Mouse (Mus musculus) embryonic facial prominence, embryonic 15.5 days (tissue): ENCODE results near the gene Ccdc153. TPM values are rescaled to one million over a fixed set of nuclear protein-coding genes. Genes with fewer than 3 reads are reported as not detected.

ENCODE experiments used
- ATAC-seq: fragments of 200-750 bp; cut with Nextera tagmentation; 2 replicates; pipeline ENCODE4 v1.8.0; 2017; ENCODE audit warnings: low read depth, moderate TSS enrichment; ENCODE audit not compliant: insufficient number of reproducible peaks, low FRiP score, low TSS enrichment
- H3K27ac ChIP-seq: fragments of 300-500 bp; sonication (generic); replicated peaks from 2 replicates; pipeline ENCODE4 v1.5.1; 2015; ENCODE audit warnings: mild to moderate bottlenecking, inconsistent platforms
- H3K27me3 ChIP-seq: fragments of 300-500 bp; sonication (generic); 2 replicates; pipeline ENCODE4 v1.6.1; 2015; ENCODE audit warnings: inconsistent platforms
- H3K36me3 ChIP-seq: fragments of 300-500 bp; sonication (generic); 2 replicates; pipeline ENCODE4 v1.6.1; 2015; ENCODE audit warnings: mild to moderate bottlenecking, inconsistent platforms
- H3K4me1 ChIP-seq: fragments of 300-500 bp; sonication (generic); 2 replicates; pipeline ENCODE4 v1.6.1; 2015; ENCODE audit warnings: inconsistent platforms
- H3K4me2 ChIP-seq: fragments of 300-500 bp; sonication (generic); replicated peaks from 2 replicates; pipeline ENCODE4 v1.6.1; 2015; ENCODE audit warnings: mild to moderate bottlenecking, inconsistent platforms
- H3K4me3 ChIP-seq: fragments of 300-500 bp; sonication (generic); replicated peaks from 2 replicates; pipeline ENCODE4 v1.5.1; 2015; ENCODE audit warnings: mild to moderate bottlenecking, inconsistent platforms
- H3K9ac ChIP-seq: fragments of 300-500 bp; sonication (generic); 2 replicates; pipeline ENCODE4 v1.6.1; 2015; ENCODE audit warnings: inconsistent platforms
- H3K9me3 ChIP-seq: fragments of 300-500 bp; sonication (generic); replicated peaks from 2 replicates; pipeline ENCODE4 v1.6.1; 2016; ENCODE audit warnings: inconsistent platforms
- WGBS: fragments of 180-500 bp; shearing (Covaris S2); methylation state at CpG from one replicate; pipeline ENCODE4 v1.1.7; 2015; 5-methylcytosine and 5-hydroxymethylcytosine counted together
- polyA plus RNA-seq: library from polyadenylated mRNA; unstranded; fragments of >200 nt; fragmentation: Nextera tagmentation; extraction: Ambion mirVana; gene quantifications from 2 replicates; pipeline ENCODE4 v1.2.1, GENCODE M21; 2015

Gene Ccdc153
- polyA plus RNA-seq, 1 experiment from 2014 or later: 23.5 TPM

DNA sequence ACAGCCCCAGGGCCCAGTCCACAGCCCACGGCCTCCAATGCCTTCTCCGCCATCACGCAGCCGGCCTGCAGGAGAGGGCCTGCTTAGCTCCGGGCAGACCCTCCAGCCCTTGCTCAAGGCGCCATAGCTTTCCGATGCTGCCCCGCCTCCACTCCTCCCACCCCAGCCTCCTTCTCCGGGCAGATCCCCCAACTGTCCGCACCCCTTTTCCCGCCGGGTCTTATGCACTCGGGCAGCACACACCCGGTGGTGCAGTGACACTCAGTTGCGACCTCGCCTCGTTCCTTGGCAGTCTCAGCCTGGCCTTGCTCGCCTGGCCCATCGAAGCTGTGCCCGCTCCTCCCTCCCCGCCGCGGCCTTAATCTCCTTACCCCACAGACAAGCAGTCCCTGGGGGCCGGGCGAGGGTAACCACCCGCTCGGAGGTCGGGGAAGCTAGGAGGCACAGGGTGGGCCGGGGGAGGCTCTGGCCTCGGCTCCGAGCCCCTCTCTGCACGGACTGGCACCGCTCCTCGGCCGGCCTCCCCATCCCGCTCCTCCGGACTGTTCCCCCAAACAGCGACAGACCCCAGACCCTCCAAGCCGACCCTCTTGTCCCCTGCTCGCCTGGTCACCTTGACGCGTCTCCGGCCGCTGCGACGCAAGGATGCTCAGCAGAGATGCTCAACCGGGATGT, 47.1 kb downstream of the Ccdc153 start:
- H3K27me3 ChIP-seq: peaks cover 23% of the 10 kb centered on the region
- peak overlapping the region; percentile 93 for H3K4me2 ChIP-seq
- H3K36me3 ChIP-seq: peaks cover 19% of the 10 kb centered on the region
- no peaks in the 10 kb centered on the region for H3K9me3 ChIP-seq
- peak; percentile 46; the same call in 1 of the 2 replicates for ATAC-seq
- peak overlapping the region; percentile 65 for H3K9ac ChIP-seq
- H3K4me3 ChIP-seq: peak overlapping the region; percentile 62
- H3K4me1 ChIP-seq: peaks cover 26% of the 10 kb centered on the region
- H3K27ac ChIP-seq: no peak overlapping the region
- under 1% methylated on average over 46 of the region's 47 CpGs for WGBS

DNA sequence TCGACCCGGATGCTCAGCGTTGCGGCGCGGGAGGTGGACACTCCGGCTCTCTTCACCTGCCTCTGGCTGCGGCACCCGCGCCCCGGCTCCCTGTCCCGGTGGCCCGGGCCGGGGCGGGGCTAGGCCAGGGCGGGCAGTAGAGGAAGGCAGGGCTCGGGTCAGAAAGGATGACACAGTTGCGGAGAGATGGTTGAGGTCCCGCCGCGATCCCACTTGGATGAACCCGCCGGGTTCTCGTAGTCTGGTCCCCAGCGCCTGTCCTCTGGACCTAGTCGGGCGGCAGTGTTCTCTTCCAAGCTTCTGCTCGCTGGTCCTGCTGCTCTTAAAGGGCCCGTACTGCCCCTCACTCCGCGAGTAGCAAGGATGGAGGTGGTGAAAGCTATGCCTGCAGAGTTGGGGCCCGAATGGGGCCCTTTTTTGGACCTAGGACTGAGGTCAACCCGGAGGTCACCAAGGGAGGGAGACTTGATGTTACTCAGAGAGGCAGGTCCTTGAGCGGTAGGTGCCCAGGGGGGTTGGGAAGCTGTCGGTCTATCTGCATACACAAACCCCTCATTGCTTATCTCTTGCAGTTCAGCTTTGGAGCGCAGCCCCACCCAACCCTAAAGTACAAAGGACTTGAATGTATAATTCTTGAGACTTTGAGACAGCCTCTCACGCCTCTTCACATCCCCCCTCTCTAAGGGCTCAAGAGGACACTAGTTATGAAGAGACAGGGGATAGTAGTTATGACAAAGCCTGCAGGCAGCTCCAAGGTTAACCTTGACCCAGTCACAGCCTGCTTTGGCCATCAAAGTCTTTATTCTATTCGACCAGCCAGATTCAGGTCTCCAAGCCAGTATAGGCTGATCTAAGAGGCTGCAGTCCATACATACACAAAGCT, 47.8 kb downstream of the Ccdc153 start, which contains the start of gene Abcg4:
Abcg4 (minus strand) TSS at position 540 of the 883 bp plus-strand sequence.
- Histone ChIP-seq H3K4me3 (peak within 1 kb of the TSS; percentile 62), H3K4me2 (peak within 1 kb of the TSS; percentile 93), H3K27me3 (peaks cover 23% of the 10 kb centered on the region), H3K27ac (no peak within 1 kb of the TSS), H3K4me1 (peaks cover 26% of the 10 kb centered on the region), H3K9ac (peak within 1 kb of the TSS; percentile 65), H3K9me3 (no peaks in the 10 kb centered on the region), H3K36me3 (peaks cover 27% of the 10 kb centered on the region)
- ATAC-seq: peak; percentile 16; the same call in 1 of the 2 replicates
- WGBS: 1% methylated on average over 38 of the region's 38 CpGs

DNA sequence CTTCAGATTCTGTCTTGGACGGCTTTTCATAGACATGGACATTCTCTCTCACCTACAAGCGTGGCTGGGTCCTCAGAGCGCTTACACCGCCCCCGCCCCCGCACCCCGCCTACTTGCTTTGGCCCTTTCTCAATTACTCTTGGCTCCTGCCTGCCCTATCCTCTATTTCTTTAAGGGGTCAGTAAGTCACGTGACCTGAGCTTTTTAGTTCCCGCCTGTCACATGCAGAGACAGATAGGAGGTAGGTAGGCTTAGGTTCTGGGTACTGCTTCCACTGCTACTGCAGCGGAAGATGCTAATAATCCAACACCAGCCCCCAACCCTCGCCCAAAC, 48.4 kb downstream of the Ccdc153 start:
- peaks cover 23% of the 10 kb centered on the region for H3K27me3 ChIP-seq
- H3K4me1 ChIP-seq: peaks cover 26% of the 10 kb centered on the region
- no peaks in the 10 kb centered on the region for H3K9me3 ChIP-seq
- no peak for ATAC-seq
- peak overlapping the region; percentile 93; the same call in 1 of the 2 replicates for H3K4me2 ChIP-seq
- no peak overlapping the region for H3K27ac ChIP-seq
- H3K9ac ChIP-seq: no peak overlapping the region
- peaks cover 33% of the 10 kb centered on the region for H3K36me3 ChIP-seq
- no peak overlapping the region for H3K4me3 ChIP-seq
- 11% methylated on average over 11 of the region's 11 CpGs for WGBS

DNA sequence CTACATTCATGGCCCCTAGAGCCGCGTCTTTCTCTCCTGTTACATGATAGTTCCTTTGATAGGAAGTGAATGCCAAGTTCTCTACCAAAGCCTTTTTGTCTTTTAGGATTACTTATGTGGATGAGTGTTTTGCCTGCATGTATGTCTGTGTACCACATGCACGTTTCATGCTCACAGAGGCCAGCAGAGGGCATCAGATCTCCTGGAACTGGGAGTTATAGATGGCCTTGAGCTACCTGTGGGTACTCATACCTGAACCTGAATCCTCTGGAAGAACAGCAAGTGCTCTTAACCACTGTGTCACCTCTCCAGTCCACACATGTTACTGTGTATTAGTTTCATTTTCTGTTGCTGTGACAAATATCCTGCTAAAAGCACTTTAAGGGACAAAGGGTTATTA, 52.0 kb downstream of the Ccdc153 start:
- H3K27me3 ChIP-seq: peaks cover 16% of the 10 kb centered on the region
- no peak overlapping the region for H3K27ac ChIP-seq
- 71% methylated on average over 3 of the region's 3 CpGs for WGBS
- no peak overlapping the region for H3K9ac ChIP-seq
- no peak overlapping the region for H3K4me3 ChIP-seq
- H3K9me3 ChIP-seq: no peaks in the 10 kb centered on the region
- H3K36me3 ChIP-seq: peaks cover 64% of the 10 kb centered on the region
- H3K4me1 ChIP-seq: peaks cover 15% of the 10 kb centered on the region
- no peak overlapping the region for H3K4me2 ChIP-seq
- ATAC-seq: no peak

Other genes starting within 250 kb of the Ccdc153 start
- gene Thy1, start 197.3 kb upstream of the Ccdc153 start, polyA plus RNA-seq: 11.7 and 14.1 TPM in 2 replicates
- gene Usp2, start 173.7 kb upstream of the Ccdc153 start, polyA plus RNA-seq: 28.2 and 29.5 TPM in 2 replicates
- gene Mfrp, start 138.9 kb upstream of the Ccdc153 start, polyA plus RNA-seq: 0.08 and 0.20 TPM in 2 replicates
- gene C1qtnf5, start 133.4 kb upstream of the Ccdc153 start, polyA plus RNA-seq: 5.3 and 6.0 TPM in 2 replicates
- 0.27 and 0.46 TPM in 2 replicates for gene Gm49380, start 127.2 kb upstream of the Ccdc153 start, polyA plus RNA-seq
- 68.0 and 69.8 TPM in 2 replicates for gene Rnf26, start 127.2 kb upstream of the Ccdc153 start, polyA plus RNA-seq
- 38.7 and 42.1 TPM in 2 replicates for gene Mcam, start 106.2 kb upstream of the Ccdc153 start, polyA plus RNA-seq
- gene Cbl, start 6.6 kb upstream of the Ccdc153 start, polyA plus RNA-seq: 16.1 and 17.7 TPM in 2 replicates
- gene Pdzd3, start 10.8 kb downstream of the Ccdc153 start, polyA plus RNA-seq: 0.14 and 0.19 TPM in 2 replicates
- gene Nlrx1, start 27.9 kb downstream of the Ccdc153 start, polyA plus RNA-seq: 13.4 and 14.6 TPM in 2 replicates
- 5.1 and 5.5 TPM in 2 replicates for gene Abcg4, start 47.9 kb downstream of the Ccdc153 start, polyA plus RNA-seq
- 23.0 and 26.6 TPM in 2 replicates for gene Hinfp, start 65.0 kb downstream of the Ccdc153 start, polyA plus RNA-seq
- 9.1 and 10.3 TPM in 2 replicates for gene C2cd2l, start 79.6 kb downstream of the Ccdc153 start, polyA plus RNA-seq
- 31.4 and 37.2 TPM in 2 replicates for gene Dpagt1, start 85.3 kb downstream of the Ccdc153 start, polyA plus RNA-seq
- gene H2afx, start 94.0 kb downstream of the Ccdc153 start, polyA plus RNA-seq: 288 and 326 TPM in 2 replicates
- gene Hmbs, start 103.6 kb downstream of the Ccdc153 start, polyA plus RNA-seq: 93.0 and 99.4 TPM in 2 replicates
- gene Vps11, start 121.0 kb downstream of the Ccdc153 start, polyA plus RNA-seq: 25.0 and 30.3 TPM in 2 replicates
- 31.0 and 31.1 TPM in 2 replicates for gene Hyou1, start 138.8 kb downstream of the Ccdc153 start, polyA plus RNA-seq
- gene Slc37a4, start 156.2 kb downstream of the Ccdc153 start, polyA plus RNA-seq: 17.3 and 19.8 TPM in 2 replicates
- gene Rps25, start 166.5 kb downstream of the Ccdc153 start, polyA plus RNA-seq: 1,806 and 1,877 TPM in 2 replicates
- 137 and 138 TPM in 2 replicates for gene Trappc4, start 166.9 kb downstream of the Ccdc153 start, polyA plus RNA-seq
- 28.1 and 30.5 TPM in 2 replicates for gene Ccdc84, start 177.9 kb downstream of the Ccdc153 start, polyA plus RNA-seq
- not detected in 2 replicates for gene Foxr1, start 200.5 kb downstream of the Ccdc153 start, polyA plus RNA-seq
- 2.1 and 3.3 TPM in 2 replicates for gene Upk2, start 214.3 kb downstream of the Ccdc153 start, polyA plus RNA-seq
- gene Bcl9l, start 242.1 kb downstream of the Ccdc153 start, polyA plus RNA-seq: 21.2 and 21.8 TPM in 2 replicates